Mouse (Mus musculus) stomach, postnatal 0 days (tissue): Measurements from ENCODE around the gene Rarb.

ENCODE experiments used
- CTCF ChIP-seq: IDR thresholded peaks from 2 replicates; pipeline ENCODE4 v1.5.1; 2016; ENCODE audit warnings: antibody characterized with exemption, low read depth, mild to moderate bottlenecking, moderate library complexity
- EP300 ChIP-seq: optimal IDR thresholded peaks from 2 replicates; pipeline ENCODE3; 2016; ENCODE audit warnings: antibody characterized with exemption

GRCm38 (mm10) chr14:16670571-16670970 lies 148.4 kb downstream of the Rarb start:
- TF ChIP-seq CTCF, result no peak
- TF ChIP-seq EP300, result no peak
